28 mouse cellular contexts compared by ENCODE assay signal in the genomic region with DNA sequence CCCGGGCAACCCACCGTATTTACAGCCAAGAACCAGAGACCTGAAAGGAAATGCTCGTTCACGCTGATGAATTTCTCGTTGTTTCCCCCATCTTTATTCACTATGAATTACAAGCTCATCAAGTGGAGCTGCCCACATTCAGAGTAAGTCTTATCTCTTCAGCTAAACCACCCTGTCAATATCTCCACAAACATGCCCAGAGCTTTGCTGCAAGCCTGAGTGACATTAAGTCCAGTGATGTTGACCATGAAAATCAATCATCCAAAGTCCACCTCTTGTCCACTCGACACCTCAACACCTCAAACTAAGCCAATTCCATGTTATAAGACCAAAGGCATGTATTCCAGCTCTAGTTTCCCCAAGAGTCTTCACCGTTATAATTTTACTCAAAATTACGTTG.
DNase-seq lines count a peak whose midpoint lies in the region; ATAC-seq and TF ChIP-seq lines count a peak whose summit lies in the region.
"Had no signal": no experiment of that assay in that cellular context is flagged by ENCODE, and none has a peak within 500 bp of the region (broad histone marks: within the 10 kb centered on the region; RNA-seq: fewer than 3 reads in every experiment).

No protein-coding gene starts in this region.

- no peaks in the 10 kb centered on the region; the same call in 1 of the 2 replicates for H3K9me3 ChIP-seq in liver, embryonic 13.5 days (replicated peaks)
- no peaks in the 10 kb centered on the region for H3K9me3 ChIP-seq in liver, embryonic 16.5 days (replicated peaks; ENCODE audit: control insufficient read depth, low read length)
- H3K9me3 ChIP-seq: embryonic facial prominence, embryonic 13.5 days; embryonic facial prominence, embryonic 15.5 days; forebrain, embryonic 10.5 days; forebrain, embryonic 12.5 days had no signal

- H3K27me3 ChIP-seq in liver, adult 2 months (ENCODE audit: control insufficient read depth, insufficient read depth, low read length), result no peaks in the 10 kb centered on the region
- no peaks in the 10 kb centered on the region for H3K27me3 ChIP-seq in liver, embryonic 13.5 days
- no peaks in the 10 kb centered on the region for H3K27me3 ChIP-seq in liver, embryonic 16.5 days (ENCODE audit: control insufficient read depth, insufficient read depth, low read depth, low read length)
- H3K27me3 ChIP-seq: CH12.LX; embryonic facial prominence, embryonic 13.5 days; embryonic facial prominence, embryonic 15.5 days; forebrain, embryonic 12.5 days; Patski had no signal

- no peak for TF ChIP-seq CTCF in liver, adult 2 months (IDR thresholded peaks at IDR 0.05; ENCODE audit: low read depth, low read length)

- DNase-seq in liver, adult 2 months (ENCODE audit: extremely low read depth, low read depth, low spot score), result peak; percentile 99
- no peak for DNase-seq in liver
- no peak for DNase-seq in liver, embryonic 13.5 days
- no peak for DNase-seq in kidney, adult 11 months
- no peak for DNase-seq in adrenal gland, postnatal 14 days
- no peak for DNase-seq in right cerebral cortex, postnatal 4 days
- DNase-seq: adrenal gland, adult 8-10 months; adrenal gland, postnatal 25 days; B cell, adult 2 months; cerebellum, adult 11 months; cerebellum, adult 18-20 months; cerebellum, adult 8-10 months; cerebellum, adult 9-11 months; cerebellum, postnatal 14 days; cerebellum, postnatal 36 days; embryo, embryonic 11 days had no signal

- H3K4me1 ChIP-seq in liver, adult 2 months (ENCODE audit: control insufficient read depth, insufficient read depth, low read length), result peaks cover 25% of the 10 kb centered on the region
- H3K4me1 ChIP-seq in liver, embryonic 13.5 days (replicated peaks), result no peaks in the 10 kb centered on the region
- H3K4me1 ChIP-seq in liver, embryonic 16.5 days (ENCODE audit: control insufficient read depth, low read depth, low read length), result no peaks in the 10 kb centered on the region
- H3K4me1 ChIP-seq: embryonic facial prominence, embryonic 13.5 days; embryonic facial prominence, embryonic 15.5 days; forebrain, embryonic 10.5 days; forebrain, embryonic 12.5 days had no signal

- peak; percentile 59 for ATAC-seq in liver, embryonic 13.5 days (ENCODE audit: low read depth)
- peak; percentile 76 for ATAC-seq in liver, embryonic 16.5 days (ENCODE audit: low read depth)
- ATAC-seq: activated CD4-positive, CD25-positive, alpha-beta regulatory T cell, adult 4 months; CD4-positive, CD25-positive, alpha-beta regulatory T cell, adult 4 months; forebrain, embryonic 14.5 days; Patski had no signal

- no peaks in the 10 kb centered on the region for H3K36me3 ChIP-seq in liver, adult 2 months (ENCODE audit: control insufficient read depth, insufficient read depth, low read length)
- no peaks in the 10 kb centered on the region for H3K36me3 ChIP-seq in liver, embryonic 13.5 days
- H3K36me3 ChIP-seq in liver, embryonic 16.5 days (ENCODE audit: control insufficient read depth, insufficient read depth), result no peaks in the 10 kb centered on the region
- H3K36me3 ChIP-seq: embryonic facial prominence, embryonic 13.5 days; embryonic facial prominence, embryonic 15.5 days; forebrain, embryonic 10.5 days; forebrain, embryonic 12.5 days; G1E had no signal

- peak overlapping the region; percentile 82 for H3K27ac ChIP-seq in liver, adult 2 months (replicated peaks; ENCODE audit: insufficient read depth, low read depth, low read length)
- H3K27ac ChIP-seq in liver, embryonic 13.5 days, result no peak overlapping the region
- H3K27ac ChIP-seq in liver, embryonic 16.5 days (ENCODE audit: low read length), result no peak overlapping the region
- H3K27ac ChIP-seq: embryonic facial prominence, embryonic 13.5 days; embryonic facial prominence, embryonic 15.5 days; forebrain, embryonic 10.5 days; forebrain, embryonic 12.5 days had no signal

- H3K4me3 ChIP-seq in liver, adult 2 months (ENCODE audit: insufficient read depth, low read depth, low read length), result no peak overlapping the region
- H3K4me3 ChIP-seq in liver, embryonic 13.5 days (replicated peaks), result no peak overlapping the region
- H3K4me3 ChIP-seq in liver, embryonic 16.5 days (ENCODE audit: low read depth, low read length), result no peak overlapping the region
- H3K4me3 ChIP-seq: embryonic facial prominence, embryonic 13.5 days; embryonic facial prominence, embryonic 15.5 days; erythroblast, embryonic 14.5 days; forebrain, embryonic 10.5 days; forebrain, embryonic 12.5 days had no signal

- no peak overlapping the region for H3K9ac ChIP-seq in liver, adult 2 months (ENCODE audit: low read depth, low read length)
- no peak overlapping the region for H3K9ac ChIP-seq in liver, embryonic 13.5 days
- H3K9ac ChIP-seq in liver, embryonic 16.5 days (ENCODE audit: low read depth, low read length), result no peak overlapping the region
- H3K9ac ChIP-seq: embryonic facial prominence, embryonic 13.5 days; embryonic facial prominence, embryonic 15.5 days; forebrain, embryonic 12.5 days had no signal

- no peaks in the 10 kb centered on the region for H3K79me2 ChIP-seq in liver, adult 2 months (ENCODE audit: control insufficient read depth, insufficient read depth, low read length)

- H3K4me2 ChIP-seq in liver, embryonic 13.5 days, result no peak overlapping the region
- H3K4me2 ChIP-seq in liver, embryonic 16.5 days (ENCODE audit: low read depth, low read length), result no peak overlapping the region
- H3K4me2 ChIP-seq: embryonic facial prominence, embryonic 13.5 days; embryonic facial prominence, embryonic 15.5 days; forebrain, embryonic 12.5 days had no signal

- TF ChIP-seq POLR2A in liver, adult 2 months (IDR thresholded peaks at IDR 0.05; ENCODE audit: extremely low read depth, insufficient read depth, low read length), result no peak

- 31% methylated on average over 8 of the region's 8 CpGs for WGBS in liver, adult 2 months
- WGBS in liver, embryonic 13.5 days (ENCODE audit: insufficient replicate concordance), result 71% methylated on average over 8 of the region's 8 CpGs
- 64% methylated on average over 8 of the region's 8 CpGs for WGBS in liver, embryonic 16.5 days (ENCODE audit: insufficient replicate concordance)
